Comparison of ENCODE assay signal across 8 mouse cellular contexts in the genomic region with DNA sequence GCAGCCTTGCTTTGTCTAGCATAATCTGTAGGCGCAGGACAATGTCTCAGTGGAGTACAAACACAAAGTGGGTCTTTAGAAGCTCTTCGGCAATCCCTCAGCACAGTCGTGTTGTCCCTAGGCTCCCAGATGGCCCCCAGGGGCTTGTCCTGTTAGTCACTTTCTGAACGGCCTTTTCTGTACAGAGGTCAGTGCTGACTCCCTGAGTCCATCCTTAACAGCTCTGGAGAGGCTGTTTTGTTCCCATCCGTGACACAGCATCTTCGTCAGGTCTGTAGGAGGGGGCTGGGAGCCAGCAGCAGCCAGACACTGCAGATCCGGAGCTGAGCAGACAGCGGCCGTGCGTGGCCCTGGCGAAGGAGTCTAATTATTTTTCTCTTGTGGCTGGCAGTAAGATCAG. TPM values are rescaled to one million over a fixed set of nuclear protein-coding genes. Genes with fewer than 3 reads are reported as not detected.
DNase-seq lines count a peak whose midpoint lies in the region; ATAC-seq and TF ChIP-seq lines count a peak whose summit lies in the region.

No protein-coding gene starts in this region.

- H3K4me3 ChIP-seq in liver, adult 2 months (ENCODE audit: insufficient read depth, low read depth, low read length), result no peak overlapping the region
- H3K4me3 ChIP-seq in liver, embryonic 12.5 days, result no peak overlapping the region
- peak overlapping the region; percentile 29 for H3K4me3 ChIP-seq in heart, embryonic 13.5 days
- H3K4me3 ChIP-seq in liver, postnatal 0 days (ENCODE audit: low read depth, low read length), result no peak overlapping the region

- 57% methylated on average over 11 of the region's 11 CpGs for WGBS in liver, adult 2 months
- 66% methylated on average over 11 of the region's 11 CpGs for WGBS in liver, embryonic 12.5 days (ENCODE audit: insufficient replicate concordance)
- 12% methylated on average over 11 of the region's 11 CpGs for WGBS in heart, embryonic 13.5 days
- 68% methylated on average over 11 of the region's 11 CpGs for WGBS in liver, postnatal 0 days (ENCODE audit: insufficient replicate concordance)

- no peak for TF ChIP-seq EP300 in liver, postnatal 0 days (IDR thresholded peaks at IDR 0.05; ENCODE audit: low read depth)

- DNase-seq in liver, adult 2 months (ENCODE audit: extremely low read depth, low read depth, low spot score), result peak; percentile 24
- DNase-seq in cerebellum, postnatal 25 days, result peak; percentile 40 to 44
- no peak for DNase-seq in liver, postnatal 0 days
- DNase-seq in yolk sac, embryonic 10.5 days (ENCODE audit: low spot score), result peak; percentile 79
- no peak for DNase-seq in right cerebral cortex, postnatal 36 days (ENCODE audit: low spot score in 2 of 2)

- ATAC-seq in liver, embryonic 12.5 days, result no peak
- ATAC-seq in heart, embryonic 13.5 days (ENCODE audit: extremely low read depth, insufficient number of reproducible peaks, low FRiP score, low TSS enrichment), result peak; percentile 22; the same call in 1 of the 2 replicates
- 0 out of 2 replicates have a peak, but pooled peaks have one; percentile 22 for ATAC-seq in liver, postnatal 0 days
- ATAC-seq in erythroblast, adult 5-6 weeks (replicated peaks; ENCODE audit: low FRiP score, poor library complexity, severe bottlenecking), result no peak

- no peak overlapping the region for H3K27ac ChIP-seq in liver, adult 2 months (replicated peaks; ENCODE audit: insufficient read depth, low read depth, low read length)
- H3K27ac ChIP-seq in liver, embryonic 12.5 days, result no peak overlapping the region
- peak overlapping the region; percentile 93 for H3K27ac ChIP-seq in heart, embryonic 13.5 days (replicated peaks)
- H3K27ac ChIP-seq in liver, postnatal 0 days (ENCODE audit: low read depth), result no peak overlapping the region

- TF ChIP-seq POLR2A in liver, adult 2 months (IDR thresholded peaks at IDR 0.05; ENCODE audit: extremely low read depth, insufficient read depth, low read length), result no peak

- H3K4me2 ChIP-seq in liver, embryonic 12.5 days, result no peak overlapping the region
- peak overlapping the region; percentile 59 for H3K4me2 ChIP-seq in heart, embryonic 13.5 days
- H3K4me2 ChIP-seq in liver, postnatal 0 days (ENCODE audit: low read depth, low read length), result no peak overlapping the region

- H3K27me3 ChIP-seq in liver, adult 2 months (ENCODE audit: control insufficient read depth, insufficient read depth, low read length), result no peaks in the 10 kb centered on the region
- no peaks in the 10 kb centered on the region for H3K27me3 ChIP-seq in liver, embryonic 12.5 days (replicated peaks)
- H3K27me3 ChIP-seq in heart, embryonic 13.5 days (replicated peaks), result no peaks in the 10 kb centered on the region
- no peaks in the 10 kb centered on the region for H3K27me3 ChIP-seq in liver, postnatal 0 days (ENCODE audit: insufficient read depth, low read length)

- no peaks in the 10 kb centered on the region for H3K9me3 ChIP-seq in liver, embryonic 12.5 days (replicated peaks)
- no peaks in the 10 kb centered on the region for H3K9me3 ChIP-seq in heart, embryonic 13.5 days
- no peaks in the 10 kb centered on the region for H3K9me3 ChIP-seq in liver, postnatal 0 days (ENCODE audit: low read length)

- no peak overlapping the region for H3K9ac ChIP-seq in liver, adult 2 months (ENCODE audit: low read depth, low read length)
- no peak overlapping the region for H3K9ac ChIP-seq in liver, embryonic 12.5 days
- H3K9ac ChIP-seq in heart, embryonic 13.5 days, result peak overlapping the region; percentile 75
- H3K9ac ChIP-seq in liver, postnatal 0 days (replicated peaks), result no peak overlapping the region

- peaks cover 57% of the 10 kb centered on the region for H3K79me2 ChIP-seq in liver, adult 2 months (ENCODE audit: control insufficient read depth, insufficient read depth, low read length)

- H3K36me3 ChIP-seq in liver, adult 2 months (ENCODE audit: control insufficient read depth, insufficient read depth, low read length), result no peaks in the 10 kb centered on the region
- H3K36me3 ChIP-seq in liver, embryonic 12.5 days, result no peaks in the 10 kb centered on the region
- H3K36me3 ChIP-seq in heart, embryonic 13.5 days, result no peaks in the 10 kb centered on the region; the same call in 1 of the 2 replicates
- no peaks in the 10 kb centered on the region for H3K36me3 ChIP-seq in liver, postnatal 0 days (replicated peaks; ENCODE audit: insufficient read depth, low read length)

- no peak for TF ChIP-seq CTCF in liver, adult 2 months (IDR thresholded peaks at IDR 0.05; ENCODE audit: low read depth, low read length)
- TF ChIP-seq CTCF in liver, postnatal 0 days (IDR thresholded peaks at IDR 0.05; ENCODE audit: low read depth), result no peak

- peaks cover 58% of the 10 kb centered on the region for H3K4me1 ChIP-seq in liver, adult 2 months (ENCODE audit: control insufficient read depth, insufficient read depth, low read length)
- peaks cover 95% of the 10 kb centered on the region for H3K4me1 ChIP-seq in liver, embryonic 12.5 days
- H3K4me1 ChIP-seq in heart, embryonic 13.5 days, result peaks cover 100% of the 10 kb centered on the region
- H3K4me1 ChIP-seq in liver, postnatal 0 days (ENCODE audit: insufficient read depth), result peaks cover 47% of the 10 kb centered on the region

RNA-seq across cellular contexts. Expression of gene Bag3, which starts 7.6 kb away (rescaled TPM):
- 3.4 and 4.7 TPM in 2 replicates for total RNA-seq in liver, adult 2 months (2014; rRNA removed)
- polyA plus RNA-seq in liver, adult 2 months (2012; rRNA removed), result 25.8 and 30.3 TPM in 2 replicates
- 5.5 TPM in 2 replicates for polyA plus RNA-seq in liver, embryonic 12.5 days (2016; fragmentation: Nextera tagmentation; extraction: Ambion mirVana)
- polyA plus RNA-seq in heart, embryonic 13.5 days (2015; fragmentation: Nextera tagmentation; extraction: Ambion mirVana), result 21.5 and 22.6 TPM in 2 replicates
- 3.6 and 3.7 TPM in 2 replicates for polyA plus RNA-seq in liver, postnatal 0 days (2015; fragmentation: Nextera tagmentation; extraction: Ambion mirVana)
- total RNA-seq in erythroblast, adult 5-6 weeks (2015; ENCODE audit: low replicate concordance), result 0.58 and 6.9 TPM in 2 replicates
- total RNA-seq in erythroblast, adult 5-6 weeks (2017; ENCODE audit: low replicate concordance), result 2.8 and 4.8 TPM in 2 replicates

Comparison
In these comparisons a context has a peak if more than half of its experiments do, and no peak if none do; other contexts are left out.
1. DNase-seq: peak in liver, adult 2 months (single experiment), cerebellum, postnatal 25 days (2 of 2) and yolk sac, embryonic 10.5 days (single experiment); none in liver, postnatal 0 days (single experiment) and right cerebral cortex, postnatal 36 days (0 of 2).
2. ATAC-seq: peak in heart, embryonic 13.5 days (single experiment) and liver, postnatal 0 days (single experiment); none in liver, embryonic 12.5 days (single experiment) and erythroblast, adult 5-6 weeks (single experiment).